Mouse (Mus musculus) myocyte (in vitro differentiated cells): ENCODE measurements around the gene Tuba1a.

Experiments used
- E2F4 ChIP-seq: IDR thresholded peaks from one replicate; pipeline ENCODE4 v1.6.1; 2011; ENCODE audit warnings: mild to moderate bottlenecking, control low read depth, moderate library complexity; ENCODE audit not compliant: insufficient read depth
- MAX ChIP-seq: IDR thresholded peaks from one replicate; pipeline ENCODE4 v1.6.1; 2011; ENCODE audit warnings: low read depth, mild to moderate bottlenecking, control low read depth
- MYOD1 ChIP-seq, 3 experiments: IDR thresholded peaks; one replicate each; pipeline ENCODE4 v1.6.1; 2011; ENCODE audit warnings: control low read depth in 2 of 3, low read depth in 2 of 3, mild to moderate bottlenecking in 2 of 3, moderate library complexity in 1 of 3; ENCODE audit not compliant: insufficient read length in 2 of 3, control insufficient read depth in 1 of 3
- MYOG ChIP-seq, 3 experiments: IDR thresholded peaks; one replicate each; pipeline ENCODE4 v1.6.1; 2011; ENCODE audit warnings: control low read depth in 2 of 3, low read depth in 2 of 3, mild to moderate bottlenecking in 2 of 3; ENCODE audit not compliant: insufficient read length in 2 of 3, control insufficient read depth in 1 of 3, insufficient read depth in 1 of 3
- POLR2A ChIP-seq: IDR thresholded peaks from one replicate; pipeline ENCODE4 v1.6.1; 2011; ENCODE audit warnings: low read depth, mild to moderate bottlenecking, control low read depth, moderate library complexity; ENCODE audit not compliant: insufficient read length
- POLR2AphosphoS2 ChIP-seq: IDR thresholded peaks from one replicate; pipeline ENCODE4 v1.6.1; 2011; ENCODE audit warnings: low read depth, control low read depth; ENCODE audit not compliant: insufficient read length
- TCF3 ChIP-seq: IDR thresholded peaks from one replicate; pipeline ENCODE4 v1.6.1; 2011; ENCODE audit warnings: low read depth, control low read depth; ENCODE audit not compliant: insufficient read length
- USF1 ChIP-seq: IDR thresholded peaks from one replicate; pipeline ENCODE4 v1.6.1; 2011; ENCODE audit warnings: low read depth, mild to moderate bottlenecking, control low read depth, moderate library complexity

DNA sequence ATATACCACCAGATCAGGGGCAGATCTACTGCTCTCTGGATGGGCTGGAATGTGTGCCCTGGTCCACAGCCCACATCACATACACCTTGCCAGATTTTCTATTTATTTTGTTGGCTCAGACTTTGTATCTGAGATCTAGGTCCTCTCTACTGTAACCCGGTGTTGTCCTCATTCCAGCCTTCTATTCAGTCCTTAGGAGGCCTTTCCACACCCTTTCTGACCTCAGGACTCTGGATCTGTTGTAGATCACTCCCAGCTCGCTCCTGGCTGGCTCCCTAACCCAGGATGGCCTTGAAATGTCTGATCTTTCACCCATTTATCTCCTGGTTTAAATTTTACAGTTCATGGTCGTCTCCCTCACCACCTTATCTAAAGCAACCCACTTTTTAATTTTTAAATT, 28.8 kb downstream of the Tuba1a start:
- no peak for TF ChIP-seq USF1
- TF ChIP-seq POLR2A = no peak
- no peak for TF ChIP-seq MAX
- TF ChIP-seq POLR2AphosphoS2 = no peak
- no peak for TF ChIP-seq TCF3
- TF ChIP-seq MYOG (IDR thresholded peaks at IDR 0.05; ENCODE audit: control insufficient read depth in 1 of 3, insufficient read depth in 1 of 3, insufficient read length in 2 of 3, low read depth in 2 of 3) = no peak
- no peak for TF ChIP-seq E2F4
- no peak for TF ChIP-seq MYOD1 (IDR thresholded peaks at IDR 0.05; ENCODE audit: control insufficient read depth in 1 of 3, insufficient read length in 2 of 3, low read depth in 2 of 3)
